Mouse (Mus musculus) neural tube, embryonic 15.5 days (tissue): ENCODE data around the gene Sirpa. TPM values are rescaled to one million over a fixed set of nuclear protein-coding genes. Genes with fewer than 3 reads are reported as not detected.

Experiments
- ATAC-seq: fragments of 200-750 bp; cut with Nextera tagmentation; 2 replicates; pipeline ENCODE4 v1.8.0; 2017; ENCODE audit warnings: mild to moderate bottlenecking, moderate TSS enrichment, moderate library complexity; ENCODE audit not compliant: low FRiP score
- H3K27ac ChIP-seq: fragments of 300-500 bp; sonication (generic); replicated peaks from 2 replicates; pipeline ENCODE4 v1.5.1; 2015; ENCODE audit warnings: mild to moderate bottlenecking, inconsistent platforms
- H3K27me3 ChIP-seq: fragments of 300-500 bp; sonication (generic); replicated peaks from 2 replicates; pipeline ENCODE4 v1.6.1; 2015; ENCODE audit warnings: inconsistent platforms
- H3K36me3 ChIP-seq: fragments of 300-500 bp; sonication (generic); 2 replicates; pipeline ENCODE4 v1.6.1; 2015; ENCODE audit warnings: inconsistent platforms
- H3K4me1 ChIP-seq: fragments of 300-500 bp; sonication (generic); 2 replicates; pipeline ENCODE4 v1.6.1; 2015; ENCODE audit warnings: inconsistent platforms
- H3K4me2 ChIP-seq: fragments of 300-500 bp; sonication (generic); 2 replicates; pipeline ENCODE4 v1.6.1; 2015; ENCODE audit warnings: inconsistent platforms, mild to moderate bottlenecking, moderate library complexity
- H3K4me3 ChIP-seq: fragments of 300-500 bp; sonication (generic); replicated peaks from 2 replicates; pipeline ENCODE4 v1.5.1; 2015; ENCODE audit warnings: mild to moderate bottlenecking, inconsistent platforms
- H3K9ac ChIP-seq: fragments of 300-500 bp; sonication (generic); replicated peaks from 2 replicates; pipeline ENCODE4 v1.6.1; 2015; ENCODE audit warnings: mild to moderate bottlenecking, inconsistent platforms
- H3K9me3 ChIP-seq: fragments of 300-500 bp; sonication (generic); replicated peaks from 2 replicates; pipeline ENCODE4 v1.6.1; 2016; ENCODE audit warnings: inconsistent platforms
- WGBS: fragments of 180-500 bp; shearing (Covaris S2); methylation state at CpG from one replicate; pipeline ENCODE4 v1.1.7; 2015; ENCODE audit warnings: mixed read lengths; 5-methylcytosine and 5-hydroxymethylcytosine counted together
- polyA plus RNA-seq: library from polyadenylated mRNA; unstranded; fragments of >200 nt; fragmentation: Nextera tagmentation; extraction: Ambion mirVana; gene quantifications from 2 replicates; pipeline ENCODE4 v1.2.1, GENCODE M21; 2015

Gene Sirpa
- polyA plus RNA-seq = 31.4 and 36.4 TPM in 2 replicates

- Histone ChIP-seq H3K4me1 (peaks cover 55% of the 10 kb centered on the region), H3K36me3 (no peaks in the 10 kb centered on the region), H3K4me3 (peak within 1 kb of the TSS; percentile 69), H3K27me3 (no peaks in the 10 kb centered on the region), H3K9ac (peak within 1 kb of the TSS; percentile 76), H3K9me3 (no peaks in the 10 kb centered on the region), H3K4me2 (peak within 1 kb of the TSS; percentile 89), H3K27ac (peak within 1 kb of the TSS; percentile 92)
- WGBS = under 1% methylated on average over 43 of the region's 43 CpGs
- peak; percentile 88 for ATAC-seq
Measured at GRCm38 (mm10) chr2:129592459-129593140, at the start of gene Sirpa. Sirpa (plus strand) TSS chr2:129592835.

GRCm38 (mm10) chr2:129544448-129544847, 48.2 kb upstream of the Sirpa start:
- Histone ChIP-seq H3K4me2 (no peak overlapping the region), H3K9me3 (no peaks in the 10 kb centered on the region), H3K4me1 (peaks cover 13% of the 10 kb centered on the region), H3K9ac (no peak overlapping the region), H3K27ac (peak overlapping the region; percentile 23; the same call in 1 of the 2 replicates), H3K4me3 (no peak overlapping the region), H3K36me3 (no peaks in the 10 kb centered on the region), H3K27me3 (no peaks in the 10 kb centered on the region)
- no peak for ATAC-seq
- WGBS = 44% methylated on average over 4 of the region's 4 CpGs

GRCm38 (mm10) chr2:129544919-129545318, 47.7 kb upstream of the Sirpa start:
- H3K4me2 ChIP-seq = no peak overlapping the region
- no peak overlapping the region for H3K9ac ChIP-seq
- no peak for ATAC-seq
- no peaks in the 10 kb centered on the region for H3K27me3 ChIP-seq
- H3K27ac ChIP-seq = peak overlapping the region; percentile 23; the same call in 1 of the 2 replicates
- H3K36me3 ChIP-seq = no peaks in the 10 kb centered on the region
- no peak overlapping the region for H3K4me3 ChIP-seq
- H3K4me1 ChIP-seq = peaks cover 15% of the 10 kb centered on the region
- 74% methylated on average over 3 of the region's 3 CpGs for WGBS
- H3K9me3 ChIP-seq = no peaks in the 10 kb centered on the region

- WGBS = 89% methylated on average over 7 of the region's 7 CpGs
- H3K9ac ChIP-seq = no peak overlapping the region
- no peak for ATAC-seq
- H3K4me1 ChIP-seq = peaks cover 10% of the 10 kb centered on the region
- no peak overlapping the region for H3K27ac ChIP-seq
- no peak overlapping the region for H3K4me3 ChIP-seq
- no peaks in the 10 kb centered on the region for H3K27me3 ChIP-seq
- H3K36me3 ChIP-seq = no peaks in the 10 kb centered on the region
- H3K4me2 ChIP-seq = no peak overlapping the region
- H3K9me3 ChIP-seq = no peaks in the 10 kb centered on the region
Measured at GRCm38 (mm10) chr2:129545596-129545995, 47.0 kb upstream of the Sirpa start.

GRCm38 (mm10) chr2:129546772-129547171, 45.9 kb upstream of the Sirpa start:
- H3K4me1 ChIP-seq = peaks cover 10% of the 10 kb centered on the region
- no peak overlapping the region for H3K9ac ChIP-seq
- no peak overlapping the region for H3K4me2 ChIP-seq
- H3K27me3 ChIP-seq = no peaks in the 10 kb centered on the region
- H3K4me3 ChIP-seq = no peak overlapping the region
- 31% methylated on average over 3 of the region's 3 CpGs for WGBS
- H3K27ac ChIP-seq = no peak overlapping the region
- no peaks in the 10 kb centered on the region for H3K9me3 ChIP-seq
- ATAC-seq = no peak
- H3K36me3 ChIP-seq = no peaks in the 10 kb centered on the region

GRCm38 (mm10) chr2:129549537-129550135, 43.0 kb upstream of the Sirpa start:
- Histone ChIP-seq H3K27me3 (no peaks in the 10 kb centered on the region), H3K36me3 (no peaks in the 10 kb centered on the region), H3K9me3 (no peaks in the 10 kb centered on the region), H3K4me3 (no peak overlapping the region), H3K4me2 (no peak overlapping the region), H3K4me1 (peaks cover 10% of the 10 kb centered on the region), H3K9ac (no peak overlapping the region), H3K27ac (no peak overlapping the region)
- WGBS = 42% methylated on average over 9 of the region's 9 CpGs
- no peak for ATAC-seq

- ATAC-seq = no peak
- Histone ChIP-seq H3K4me2 (no peak overlapping the region), H3K9me3 (no peaks in the 10 kb centered on the region), H3K27me3 (no peaks in the 10 kb centered on the region), H3K36me3 (no peaks in the 10 kb centered on the region), H3K4me1 (peaks cover 7% of the 10 kb centered on the region), H3K9ac (no peak overlapping the region), H3K27ac (no peak overlapping the region), H3K4me3 (no peak overlapping the region)
- WGBS = 66% methylated on average over 2 of the region's 2 CpGs
Measured at GRCm38 (mm10) chr2:129550781-129551180, 41.9 kb upstream of the Sirpa start.

- Histone ChIP-seq H3K27ac (no peak overlapping the region), H3K4me2 (no peak overlapping the region), H3K9ac (no peak overlapping the region), H3K4me1 (peaks cover 5% of the 10 kb centered on the region; the same call in 1 of the 2 replicates), H3K36me3 (no peaks in the 10 kb centered on the region), H3K27me3 (no peaks in the 10 kb centered on the region), H3K4me3 (no peak overlapping the region), H3K9me3 (no peaks in the 10 kb centered on the region)
- ATAC-seq = no peak
- WGBS = 60% methylated on average over 6 of the region's 6 CpGs
Measured at GRCm38 (mm10) chr2:129556081-129556480, 36.6 kb upstream of the Sirpa start.

GRCm38 (mm10) chr2:129558008-129558874, 34.4 kb upstream of the Sirpa start:
- Histone ChIP-seq H3K9ac (no peak overlapping the region), H3K4me3 (no peak overlapping the region), H3K27me3 (no peaks in the 10 kb centered on the region), H3K4me1 (peaks cover 5% of the 10 kb centered on the region; the same call in 1 of the 2 replicates), H3K27ac (no peak overlapping the region), H3K36me3 (no peaks in the 10 kb centered on the region), H3K4me2 (no peak overlapping the region), H3K9me3 (no peaks in the 10 kb centered on the region)
- ATAC-seq = no peak
- 60% methylated on average over 12 of the region's 12 CpGs for WGBS

- Histone ChIP-seq H3K9me3 (no peaks in the 10 kb centered on the region), H3K9ac (no peak overlapping the region), H3K27me3 (no peaks in the 10 kb centered on the region), H3K36me3 (no peaks in the 10 kb centered on the region), H3K4me1 (peaks cover 7% of the 10 kb centered on the region; the same call in 1 of the 2 replicates), H3K4me2 (no peak overlapping the region), H3K27ac (no peak overlapping the region), H3K4me3 (no peak overlapping the region)
- ATAC-seq = no peak
- WGBS = 77% methylated on average over 3 of the region's 3 CpGs
Measured at GRCm38 (mm10) chr2:129558875-129559219, 33.8 kb upstream of the Sirpa start.

- Histone ChIP-seq H3K4me2 (no peak overlapping the region), H3K27ac (no peak overlapping the region), H3K4me1 (peaks cover 8% of the 10 kb centered on the region; the same call in 1 of the 2 replicates), H3K27me3 (no peaks in the 10 kb centered on the region), H3K4me3 (no peak overlapping the region), H3K9me3 (no peaks in the 10 kb centered on the region), H3K9ac (no peak overlapping the region), H3K36me3 (no peaks in the 10 kb centered on the region)
- no peak for ATAC-seq
- 73% methylated on average over 3 of the region's 3 CpGs for WGBS
Measured at GRCm38 (mm10) chr2:129561796-129562195, 30.8 kb upstream of the Sirpa start.
